Mouse (Mus musculus): ENCODE measurements around the gene Vma21-ps. TPM values are rescaled to one million over a fixed set of nuclear protein-coding genes. Genes with fewer than 3 reads are reported as not detected.

The Vma21-ps gene
- polyA plus RNA-seq, 1 experiment from 2014 or later = not detected

- no peak overlapping the region for H3K4me3 ChIP-seq (ENCODE audit: low read depth, low read length)
These were observed 23.6 kb downstream of the Vma21-ps start for GRCm38 (mm10) chr4:52473431-52473830.

GRCm38 (mm10) chr4:52461321-52461720 is 35.7 kb downstream of the Vma21-ps start:
- 89% methylated on average over 5 of the region's 5 CpGs for WGBS (ENCODE audit: insufficient replicate concordance)

More at GRCm38 (mm10) chr4:52473431-52473830, 23.6 kb downstream of the Vma21-ps start:
- 86% methylated on average over 3 of the region's 3 CpGs for WGBS (ENCODE audit: insufficient replicate concordance)
- Histone ChIP-seq H3K27ac (ENCODE audit: low read depth) (no peak overlapping the region), H3K9me3 (ENCODE audit: low read length) (no peaks in the 10 kb centered on the region), H3K4me2 (ENCODE audit: low read depth, low read length) (no peak overlapping the region), H3K4me1 (ENCODE audit: insufficient read depth) (no peaks in the 10 kb centered on the region), H3K9ac (replicated peaks) (no peak overlapping the region), H3K27me3 (ENCODE audit: insufficient read depth, low read length) (no peaks in the 10 kb centered on the region), H3K36me3 (replicated peaks; ENCODE audit: insufficient read depth, low read length) (peaks cover 42% of the 10 kb centered on the region)
- no peak for ATAC-seq
- DNase-seq = no peak
- TF ChIP-seq CTCF (IDR thresholded peaks at IDR 0.05; ENCODE audit: low read depth) = no peak

GRCm38 (mm10) chr4:52459726-52460125 is 37.3 kb downstream of the Vma21-ps start:
- Histone ChIP-seq H3K27ac (ENCODE audit: low read depth) (no peak overlapping the region), H3K9me3 (ENCODE audit: low read length) (no peaks in the 10 kb centered on the region), H3K27me3 (ENCODE audit: insufficient read depth, low read length) (no peaks in the 10 kb centered on the region), H3K4me2 (ENCODE audit: low read depth, low read length) (no peak overlapping the region), H3K36me3 (replicated peaks; ENCODE audit: insufficient read depth, low read length) (peaks cover 65% of the 10 kb centered on the region), H3K4me1 (ENCODE audit: insufficient read depth) (no peaks in the 10 kb centered on the region), H3K9ac (replicated peaks) (no peak overlapping the region), H3K4me3 (ENCODE audit: low read depth, low read length) (no peak overlapping the region)
- TF ChIP-seq CTCF (IDR thresholded peaks at IDR 0.05; ENCODE audit: low read depth) (peak; percentile 72), EP300 (IDR thresholded peaks at IDR 0.05; ENCODE audit: low read depth) (no peak)
- WGBS (ENCODE audit: insufficient replicate concordance) = 95% methylated on average over 1 of the region's 1 CpGs
- DNase-seq (peak; percentile 43), ATAC-seq (no peak)

More at GRCm38 (mm10) chr4:52461321-52461720, 35.7 kb downstream of the Vma21-ps start:
- Histone ChIP-seq H3K27me3 (ENCODE audit: insufficient read depth, low read length) (no peaks in the 10 kb centered on the region), H3K9me3 (ENCODE audit: low read length) (no peaks in the 10 kb centered on the region), H3K36me3 (replicated peaks; ENCODE audit: insufficient read depth, low read length) (peaks cover 56% of the 10 kb centered on the region), H3K4me1 (ENCODE audit: insufficient read depth) (no peaks in the 10 kb centered on the region), H3K9ac (replicated peaks) (no peak overlapping the region), H3K27ac (ENCODE audit: low read depth) (no peak overlapping the region), H3K4me2 (ENCODE audit: low read depth, low read length) (no peak overlapping the region), H3K4me3 (ENCODE audit: low read depth, low read length) (no peak overlapping the region)
- TF ChIP-seq CTCF (IDR thresholded peaks at IDR 0.05; ENCODE audit: low read depth) (no peak), EP300 (IDR thresholded peaks at IDR 0.05; ENCODE audit: low read depth) (no peak)
- ATAC-seq (no peak), DNase-seq (no peak)

Other genes with a start within 250 kb of the Vma21-ps start
- gene Smc2, start 58.0 kb downstream of the Vma21-ps start, polyA plus RNA-seq (2015; fragmentation: Nextera tagmentation; extraction: Ambion mirVana) = 103 and 108 TPM in 2 replicates
- gene Toporsl, start 99.0 kb upstream of the Vma21-ps start, polyA plus RNA-seq (2015; fragmentation: Nextera tagmentation; extraction: Ambion mirVana) = not detected in 2 replicates

Measured in liver, postnatal 0 days (tissue).